Mouse (Mus musculus) hematopoietic multipotent progenitor cell, adult 10-12 weeks (in vitro differentiated cells): ENCODE data around the gene Pgpep1. TPM values are rescaled to one million over a fixed set of nuclear protein-coding genes. Genes with fewer than 3 reads are reported as not detected.

Source experiments
- polyA plus RNA-seq: library from polyadenylated mRNA; stranded (reverse); fragments of >175 nt; gene quantifications from 2 replicates; pipeline ENCODE4 v1.2.3, GENCODE M21; 2012; ENCODE audit warnings: low replicate concordance

Gene Pgpep1
- 3.4 and 3.7 TPM in 2 replicates for polyA plus RNA-seq

DNA sequence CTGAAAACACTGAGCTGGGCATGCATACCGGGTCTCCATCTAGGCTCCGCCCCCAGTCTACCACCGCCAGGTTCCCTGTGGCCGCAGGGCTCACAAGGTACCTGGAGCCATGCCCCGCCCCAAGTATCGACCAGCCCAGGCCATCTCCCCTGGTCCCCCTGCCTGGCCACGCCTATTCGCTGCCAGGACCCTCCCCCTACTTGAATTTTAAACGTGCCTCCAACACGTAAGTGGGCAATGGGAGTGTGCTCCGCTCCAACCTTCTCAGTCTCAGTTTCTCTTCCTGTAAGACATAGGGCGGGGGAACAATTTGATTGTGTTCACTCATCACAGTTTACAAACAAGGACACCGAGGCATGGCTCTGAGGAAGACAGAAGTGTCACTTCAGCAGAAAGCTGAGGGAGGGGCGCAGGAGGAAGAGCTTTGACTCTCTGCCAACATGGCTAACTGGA is at the start of gene Pgpep1:
Gene Pgpep1 (minus strand): TSS at position 116 of the 453 bp plus-strand sequence.

GRCm38 (mm10) chr8:70703287-70703686 is 43.1 kb upstream of the Pgpep1 start, which contains the start of gene Iqcn:
Gene Iqcn, plus strand, starts transcription at chr8:70703457.

DNA sequence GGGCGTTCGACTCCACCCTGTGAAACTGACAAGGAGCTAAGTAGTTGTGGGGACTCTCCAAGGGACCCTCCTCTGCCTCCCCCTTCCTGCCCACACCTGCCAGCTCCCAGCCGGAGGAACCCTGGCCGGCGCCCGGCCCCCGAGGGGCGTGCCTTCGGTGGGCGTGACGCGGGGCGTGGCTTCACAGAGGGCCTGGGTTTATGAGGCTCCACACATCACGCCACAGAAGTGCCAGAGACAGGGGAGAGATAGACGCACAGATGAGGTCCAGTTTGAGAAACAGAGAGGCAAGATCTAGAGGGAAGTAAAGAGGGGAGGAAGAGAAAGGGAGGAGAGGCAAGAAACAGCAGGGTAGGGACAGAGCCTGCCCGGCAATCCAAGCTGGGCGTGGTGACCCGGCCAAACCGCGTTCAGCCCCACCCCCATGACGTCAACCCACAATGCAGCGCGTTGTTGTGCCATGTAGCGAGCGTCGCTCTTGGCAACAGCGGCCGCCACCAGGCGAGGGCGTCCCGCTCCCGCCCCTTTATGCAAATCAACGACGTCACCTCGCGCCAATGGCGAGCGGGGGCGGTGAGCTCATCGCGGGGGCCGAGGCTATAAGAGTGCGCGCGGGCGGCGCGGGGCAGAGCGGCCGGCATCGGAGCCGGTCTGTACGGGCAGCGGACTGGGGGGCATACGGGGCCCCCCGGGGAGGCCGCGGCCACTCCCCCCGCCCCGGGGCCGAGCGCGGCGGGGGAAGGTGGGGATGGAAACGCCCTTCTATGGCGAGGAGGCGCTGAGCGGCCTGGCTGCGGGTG is 38.3 kb upstream of the Pgpep1 start, which contains the start of gene Jund:
Gene Jund (plus strand): TSS at position 640 of the 800 bp plus-strand sequence.

DNA sequence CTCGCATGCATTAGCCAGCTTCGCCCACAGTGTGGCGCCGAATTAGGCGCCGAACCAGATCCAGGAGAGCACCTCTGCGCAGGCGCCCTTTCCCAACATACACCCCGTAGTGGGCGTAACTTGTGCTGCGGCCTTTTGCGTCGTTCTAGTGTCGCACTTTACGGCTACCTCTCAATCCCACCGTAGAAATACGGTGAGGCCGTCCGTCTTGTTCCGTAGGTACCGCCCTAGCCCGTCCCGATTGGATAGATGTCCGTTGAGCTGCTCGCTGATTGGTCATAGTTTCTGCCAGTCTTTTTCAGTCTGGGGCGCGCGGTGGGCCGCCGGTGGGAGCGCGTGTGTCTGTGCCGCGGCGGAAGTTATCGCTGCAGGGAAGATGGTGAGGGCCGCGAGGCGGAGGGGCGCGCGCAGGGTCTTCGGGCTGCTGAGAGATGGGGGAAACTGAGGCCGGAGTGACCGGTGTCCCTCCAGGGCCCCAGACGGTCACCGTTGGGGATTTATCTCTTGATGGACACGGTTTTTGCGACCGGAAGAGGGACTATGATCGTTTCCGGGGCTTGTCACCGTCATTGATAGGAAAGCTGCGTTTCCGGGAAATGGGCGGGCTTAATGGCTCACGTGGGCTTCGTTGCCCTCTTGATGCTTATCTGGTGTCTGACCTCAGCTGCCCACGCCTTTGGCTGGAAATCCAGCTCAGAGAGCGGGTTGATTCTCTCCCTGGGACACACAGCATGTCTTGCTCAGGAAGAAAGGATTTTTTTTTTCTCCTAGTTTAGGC is 13.1 kb upstream of the Pgpep1 start, which contains the start of gene Lsm4:
Gene Lsm4 (plus strand): TSS at position 170 of the 778 bp plus-strand sequence.

DNA sequence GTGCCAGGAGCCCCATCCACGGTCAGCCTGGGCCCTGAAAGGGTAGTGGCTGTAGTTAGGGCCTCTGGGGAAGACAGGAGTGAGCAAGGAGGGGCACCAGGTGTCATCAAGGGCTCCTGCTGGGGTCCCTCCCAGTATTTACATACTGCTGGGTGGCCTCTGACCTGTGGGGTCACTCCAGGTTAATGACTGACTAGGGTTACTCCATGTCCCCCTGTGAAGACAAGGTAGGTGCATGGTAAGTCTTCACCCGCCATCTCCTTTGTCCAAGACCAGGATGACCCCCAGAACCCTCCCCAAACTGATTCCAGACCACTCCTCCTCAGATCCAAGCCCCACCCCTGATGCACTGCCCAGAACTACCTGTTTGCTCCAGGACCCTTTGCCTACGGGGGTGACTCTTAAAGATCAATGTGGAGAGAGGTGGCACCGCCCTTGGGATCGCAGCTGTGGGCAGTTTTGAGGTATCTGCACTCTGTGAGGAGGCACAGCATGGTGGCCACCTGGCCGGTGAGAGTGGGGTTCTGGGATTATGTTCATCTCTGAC is 27.8 kb downstream of the Pgpep1 start, which contains the start of gene Gdf15:
Gene Gdf15 (minus strand): TSS at position 111 of the 547 bp plus-strand sequence.

DNA sequence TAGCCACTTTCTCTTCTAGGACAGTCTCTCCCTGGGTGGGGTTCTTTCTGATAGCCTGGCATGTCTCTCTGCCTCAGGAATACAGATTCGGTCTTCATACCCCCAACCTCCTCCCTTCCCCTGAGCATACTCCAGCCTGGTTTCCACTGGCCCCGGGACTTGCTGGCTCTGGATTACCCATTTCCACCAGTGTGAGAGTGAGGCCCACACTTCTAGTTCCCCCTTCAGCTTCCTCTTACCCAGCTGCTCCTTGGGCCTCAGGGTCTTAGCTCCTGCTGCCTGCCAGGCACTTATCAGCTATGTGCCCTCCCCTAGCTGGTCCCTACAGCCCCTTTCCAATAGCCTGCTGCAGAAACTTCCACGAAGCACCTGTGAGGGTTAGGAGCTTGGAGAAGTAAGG is 44.3 kb downstream of the Pgpep1 start, which contains the start of gene Lrrc25:
Gene Lrrc25 (plus strand): TSS at position 262 of the 400 bp plus-strand sequence.

GRCm38 (mm10) chr8:70608749-70609367 is 51.3 kb downstream of the Pgpep1 start, which contains the start of gene Ssbp4:
Gene Ssbp4, minus strand, starts transcription at chr8:70608872.

Other genes with a start within 250 kb of the Pgpep1 start
- gene Crtc1, start 220.8 kb downstream of the Pgpep1 start, polyA plus RNA-seq = 23.0 and 38.0 TPM in 2 replicates
- gene Klhl26, start 183.4 kb downstream of the Pgpep1 start, polyA plus RNA-seq = 7.5 and 7.9 TPM in 2 replicates
- gene Tmem59l, start 173.0 kb downstream of the Pgpep1 start, polyA plus RNA-seq = 0.34 TPM in 1 of 2 replicates, not detected in the other
- 0.13 and 0.34 TPM in 2 replicates for gene Crlf1, start 167.2 kb downstream of the Pgpep1 start, polyA plus RNA-seq
- gene Rex1bd, start 153.6 kb downstream of the Pgpep1 start, polyA plus RNA-seq = 130 and 215 TPM in 2 replicates
- gene Uba52, start 149.6 kb downstream of the Pgpep1 start, polyA plus RNA-seq = 756 and 1,789 TPM in 2 replicates
- 658 and 1,767 TPM in 2 replicates for gene Fkbp8, start 132.7 kb downstream of the Pgpep1 start, polyA plus RNA-seq
- 25.8 and 38.2 TPM in 2 replicates for gene Kxd1, start 132.4 kb downstream of the Pgpep1 start, polyA plus RNA-seq
- gene Ell, start 120.9 kb downstream of the Pgpep1 start, polyA plus RNA-seq = 46.8 and 56.3 TPM in 2 replicates
- 123 and 176 TPM in 2 replicates for gene Isyna1, start 66.0 kb downstream of the Pgpep1 start, polyA plus RNA-seq
- gene Ssbp4, start 51.5 kb downstream of the Pgpep1 start, polyA plus RNA-seq = 364 and 1,497 TPM in 2 replicates
- 40.3 and 51.0 TPM in 2 replicates for gene Lrrc25, start 44.2 kb downstream of the Pgpep1 start, polyA plus RNA-seq
- gene Gdf15, start 27.9 kb downstream of the Pgpep1 start, polyA plus RNA-seq = 0.58 and 1.2 TPM in 2 replicates
- gene Lsm4, start 12.9 kb upstream of the Pgpep1 start, polyA plus RNA-seq = 257 and 405 TPM in 2 replicates
- 801 and 2,923 TPM in 2 replicates for gene Jund, start 38.6 kb upstream of the Pgpep1 start, polyA plus RNA-seq
- 0.03 TPM in 1 of 2 replicates, not detected in the other for gene Iqcn, start 43.1 kb upstream of the Pgpep1 start, polyA plus RNA-seq
- gene Gm3336, start 58.2 kb upstream of the Pgpep1 start, polyA plus RNA-seq = 0.20 TPM in 1 of 2 replicates, not detected in the other
- 8.2 and 8.4 TPM in 2 replicates for gene Pde4c, start 63.3 kb upstream of the Pgpep1 start, polyA plus RNA-seq
- gene Rab3a, start 94.3 kb upstream of the Pgpep1 start, polyA plus RNA-seq = 23.3 and 50.9 TPM in 2 replicates
- 67.8 and 94.2 TPM in 2 replicates for gene Mpv17l2, start 100.6 kb upstream of the Pgpep1 start, polyA plus RNA-seq
- gene Pik3r2, start 116.3 kb upstream of the Pgpep1 start, polyA plus RNA-seq = 55.0 and 106 TPM in 2 replicates
- 424 and 1,050 TPM in 2 replicates for gene Mast3, start 144.7 kb upstream of the Pgpep1 start, polyA plus RNA-seq
- gene Il12rb1, start 148.1 kb upstream of the Pgpep1 start, polyA plus RNA-seq = 4.7 and 10.2 TPM in 2 replicates
- gene Arrdc2, start 179.3 kb upstream of the Pgpep1 start, polyA plus RNA-seq = 68.9 and 169 TPM in 2 replicates
- gene Kcnn1, start 202.9 kb upstream of the Pgpep1 start, polyA plus RNA-seq = 0.33 and 0.61 TPM in 2 replicates
- 116 and 130 TPM in 2 replicates for gene Ccdc124, start 213.5 kb upstream of the Pgpep1 start, polyA plus RNA-seq
- 0.16 and 0.54 TPM in 2 replicates for gene Slc5a5, start 232.4 kb upstream of the Pgpep1 start, polyA plus RNA-seq
- gene Rpl18a, start 237.0 kb upstream of the Pgpep1 start, polyA plus RNA-seq = 1,142 and 8,485 TPM in 2 replicates
- gene Map1s, start 245.5 kb upstream of the Pgpep1 start, polyA plus RNA-seq = 86.1 and 126 TPM in 2 replicates